Mouse (Mus musculus) natural killer cell, adult 2 months (primary cell): ENCODE data around the gene Tmem94.

Experiments
- DNase-seq, 2 experiments: peaks; one replicate each; pipeline ENCODE4 v3.0.0; 2022; ENCODE audit warnings: low spot score in 2 of 2

The Tmem94 gene

GRCm38 (mm10) chr11:115766356-115766943 lies 1.2 kb downstream of the Tmem94 start:
- DNase-seq = no peak

GRCm38 (mm10) chr11:115766981-115767380 lies 1.7 kb downstream of the Tmem94 start:
- no peak for DNase-seq

GRCm38 (mm10) chr11:115768896-115769295 lies 3.7 kb downstream of the Tmem94 start:
- no peak for DNase-seq

- DNase-seq = no peak
Measured at GRCm38 (mm10) chr11:115774653-115775052, 9.4 kb downstream of the Tmem94 start.

- no peak for DNase-seq
Measured at GRCm38 (mm10) chr11:115775821-115776665, 10.8 kb downstream of the Tmem94 start.

GRCm38 (mm10) chr11:115776954-115777353 lies 11.7 kb downstream of the Tmem94 start:
- DNase-seq = no peak

- no peak for DNase-seq
Measured at GRCm38 (mm10) chr11:115777487-115778335, 12.5 kb downstream of the Tmem94 start.

GRCm38 (mm10) chr11:115779038-115779571 lies 13.9 kb downstream of the Tmem94 start:
- DNase-seq = no peak

GRCm38 (mm10) chr11:115780141-115781070 lies 15.2 kb downstream of the Tmem94 start:
- no peak for DNase-seq

GRCm38 (mm10) chr11:115786473-115786872 lies 21.2 kb downstream of the Tmem94 start:
- DNase-seq = no peak

- no peak for DNase-seq
Measured at GRCm38 (mm10) chr11:115789787-115790186, 24.6 kb downstream of the Tmem94 start.

- no peak for DNase-seq
Measured at GRCm38 (mm10) chr11:115791919-115792318, 26.7 kb downstream of the Tmem94 start.

GRCm38 (mm10) chr11:115792353-115792752 lies 27.1 kb downstream of the Tmem94 start:
- DNase-seq = no peak

- no peak for DNase-seq
Measured at GRCm38 (mm10) chr11:115796898-115797297, 31.7 kb downstream of the Tmem94 start.

- DNase-seq = no peak
Measured at GRCm38 (mm10) chr11:115797665-115798064, 32.4 kb downstream of the Tmem94 start.

- DNase-seq = no peak
Measured at GRCm38 (mm10) chr11:115800981-115801380, 35.7 kb downstream of the Tmem94 start.

- DNase-seq = no peak
Measured at GRCm38 (mm10) chr11:115803072-115803709, 38.0 kb downstream of the Tmem94 start.

- no peak for DNase-seq
Measured at GRCm38 (mm10) chr11:115805005-115805404, 39.8 kb downstream of the Tmem94 start.

- DNase-seq = no peak
Measured at GRCm38 (mm10) chr11:115806154-115806553, 40.9 kb downstream of the Tmem94 start.

GRCm38 (mm10) chr11:115807306-115807705 lies 42.1 kb downstream of the Tmem94 start:
- no peak for DNase-seq
